Mouse (Mus musculus) cortical plate, adult 2 months (tissue): ENCODE data around the gene Rnasek. TPM values are rescaled to one million over a fixed set of nuclear protein-coding genes. Genes with fewer than 3 reads are reported as not detected.
A peak's percentile ranks its signal among the peaks of the same experiment; 100 is the strongest.

Source experiments
- H3K27ac ChIP-seq: fragments of 200-500 bp; 2 replicates; pipeline ENCODE4 v1.5.1; 2012; ENCODE audit warnings: low read length, control low read depth, inconsistent platforms; ENCODE audit not compliant: insufficient read depth
- H3K4me1 ChIP-seq: fragments of 200-500 bp; 2 replicates; pipeline ENCODE4 v1.6.1; 2011; ENCODE audit warnings: low read length; ENCODE audit not compliant: control insufficient read depth, insufficient read depth
- H3K4me3 ChIP-seq: fragments of 200-500 bp; 2 replicates; pipeline ENCODE4 v1.5.1; 2011; ENCODE audit warnings: mild to moderate bottlenecking, low read length, control low read depth; ENCODE audit not compliant: insufficient read depth
- CTCF ChIP-seq: fragments of 200-500 bp; IDR thresholded peaks from 2 replicates; pipeline ENCODE4 v1.5.1; 2011; ENCODE audit warnings: mild to moderate bottlenecking, control low read depth, low read length; ENCODE audit not compliant: insufficient read depth; ENCODE audit errors: extremely low read depth
- POLR2A ChIP-seq: fragments of 200-500 bp; IDR thresholded peaks from 2 replicates; pipeline ENCODE4 v1.6.1; 2011; ENCODE audit warnings: mild to moderate bottlenecking, low read length, control low read depth; ENCODE audit not compliant: insufficient read depth; ENCODE audit errors: extremely low read depth
- polyA plus RNA-seq: library from polyadenylated mRNA; depleted of rRNA; stranded (reverse); fragments of >200 nt; gene quantifications from 2 replicates; pipeline ENCODE4 v1.2.3, GENCODE M21; 2012

Rnasek gene
- polyA plus RNA-seq, 1 experiment, result 337 TPM

GRCm38 (mm10) chr11:70265819-70266218 is 26.2 kb upstream of the Rnasek start:
- TF ChIP-seq CTCF, result no peak
- no peak for TF ChIP-seq POLR2A
- no peak overlapping the region for H3K27ac ChIP-seq
- H3K4me3 ChIP-seq, result no peak overlapping the region
- H3K4me1 ChIP-seq, result no peaks in the 10 kb centered on the region

GRCm38 (mm10) chr11:70265252-70265651 is 25.6 kb upstream of the Rnasek start:
- Histone ChIP-seq H3K27ac (no peak overlapping the region), H3K4me1 (no peaks in the 10 kb centered on the region), H3K4me3 (no peak overlapping the region)
- TF ChIP-seq CTCF (no peak), POLR2A (no peak)

GRCm38 (mm10) chr11:70259035-70259434 is 19.4 kb upstream of the Rnasek start:
- TF ChIP-seq CTCF (no peak), POLR2A (no peak)
- Histone ChIP-seq H3K4me1 (no peaks in the 10 kb centered on the region), H3K4me3 (no peak overlapping the region), H3K27ac (no peak overlapping the region)

GRCm38 (mm10) chr11:70254931-70255531 is 15.4 kb upstream of the Rnasek start, which contains the start of gene Alox12:
TSS of gene Alox12 (minus strand) at chr11:70255353.
- H3K27ac ChIP-seq, result no peak within 1 kb of the TSS
- H3K4me1 ChIP-seq, result no peaks in the 10 kb centered on the region
- no peak within 1 kb of the TSS for H3K4me3 ChIP-seq
- TF ChIP-seq CTCF (peak; percentile 22; the same call in 1 of the 2 replicates), POLR2A (no peak)

- Histone ChIP-seq H3K27ac (no peak overlapping the region), H3K4me1 (no peaks in the 10 kb centered on the region), H3K4me3 (no peak overlapping the region)
- no peak for TF ChIP-seq POLR2A
- TF ChIP-seq CTCF, result no peak
Measured at GRCm38 (mm10) chr11:70254337-70254736, 14.7 kb upstream of the Rnasek start.

GRCm38 (mm10) chr11:70251853-70252252 is 12.2 kb upstream of the Rnasek start:
- TF ChIP-seq CTCF (no peak), POLR2A (no peak)
- no peaks in the 10 kb centered on the region for H3K4me1 ChIP-seq
- H3K4me3 ChIP-seq, result no peak overlapping the region
- no peak overlapping the region for H3K27ac ChIP-seq

- H3K4me3 ChIP-seq, result no peak overlapping the region
- no peaks in the 10 kb centered on the region for H3K4me1 ChIP-seq
- H3K27ac ChIP-seq, result no peak overlapping the region
- TF ChIP-seq CTCF, result no peak
- TF ChIP-seq POLR2A, result no peak
Measured at GRCm38 (mm10) chr11:70250150-70250549, 10.5 kb upstream of the Rnasek start.

- no peak overlapping the region for H3K27ac ChIP-seq
- no peak overlapping the region for H3K4me3 ChIP-seq
- TF ChIP-seq CTCF, result peak; percentile 65
- TF ChIP-seq POLR2A, result no peak
Measured at GRCm38 (mm10) chr11:70247136-70247845, 7.6 kb upstream of the Rnasek start.

GRCm38 (mm10) chr11:70242591-70242990 is 2.9 kb upstream of the Rnasek start:
- Histone ChIP-seq H3K4me3 (no peak overlapping the region), H3K4me1 (no peaks in the 10 kb centered on the region), H3K27ac (no peak overlapping the region)
- TF ChIP-seq POLR2A (no peak), CTCF (no peak)

More at GRCm38 (mm10) chr11:70247136-70247845, 7.6 kb upstream of the Rnasek start:
- no peaks in the 10 kb centered on the region for H3K4me1 ChIP-seq

GRCm38 (mm10) chr11:70238591-70239440 is 826 bp downstream of the Rnasek start:
- H3K4me1 ChIP-seq, result 0 out of 2 replicates have a peak, but pooled peaks cover 3% of the 10 kb centered on the region
- no peak for TF ChIP-seq POLR2A
- TF ChIP-seq CTCF, result no peak
- H3K27ac ChIP-seq, result peak overlapping the region; percentile 87
- peak overlapping the region; percentile 84 for H3K4me3 ChIP-seq
